Mouse (Mus musculus) myocyte (in vitro differentiated cells): Measurements from ENCODE around the gene Golph3l. TPM values are rescaled to one million over a fixed set of nuclear protein-coding genes. Genes with fewer than 3 reads are reported as not detected.
"Not testable (repeated sequence)": the region's sequence is repeated elsewhere in the genome, so short reads cannot be mapped to it uniquely, and the experiment has no call there.

Experiments
- H3K27me3 ChIP-seq: one replicate; pipeline ENCODE4 v1.6.1; 2011; ENCODE audit not compliant: control insufficient read depth, insufficient read depth, insufficient read length
- H3K36me3 ChIP-seq: one replicate; pipeline ENCODE4 v1.6.1; 2011; ENCODE audit not compliant: control insufficient read depth, insufficient read depth
- H3K4me2 ChIP-seq: one replicate; pipeline ENCODE4 v1.6.1; 2011; ENCODE audit warnings: low read depth, control low read depth
- H3K4me3 ChIP-seq: one replicate; pipeline ENCODE4 v1.5.1; 2011; ENCODE audit warnings: mild to moderate bottlenecking, control low read depth, moderate library complexity
- H3K79me2 ChIP-seq: one replicate; pipeline ENCODE4 v1.6.1; 2011; ENCODE audit not compliant: control insufficient read depth, insufficient read depth
- H3ac ChIP-seq: one replicate; pipeline ENCODE4 v1.6.1; 2011; ENCODE audit not compliant: control insufficient read depth, insufficient read length
- CEBPB ChIP-seq: IDR thresholded peaks from 2 replicates; pipeline ENCODE4 v1.6.1; 2011; ENCODE audit warnings: mild to moderate bottlenecking, moderate library complexity; ENCODE audit not compliant: poor library complexity, insufficient read depth, severe bottlenecking
- E2F4 ChIP-seq: IDR thresholded peaks from one replicate; pipeline ENCODE4 v1.6.1; 2011; ENCODE audit warnings: mild to moderate bottlenecking, control low read depth, moderate library complexity; ENCODE audit not compliant: insufficient read depth
- MAX ChIP-seq: IDR thresholded peaks from one replicate; pipeline ENCODE4 v1.6.1; 2011; ENCODE audit warnings: low read depth, mild to moderate bottlenecking, control low read depth
- MYOD1 ChIP-seq, 3 experiments: IDR thresholded peaks; one replicate each; pipeline ENCODE4 v1.6.1; 2011; ENCODE audit warnings: control low read depth in 2 of 3, low read depth in 2 of 3, mild to moderate bottlenecking in 2 of 3, moderate library complexity in 1 of 3; ENCODE audit not compliant: insufficient read length in 2 of 3, control insufficient read depth in 1 of 3
- MYOG ChIP-seq, 3 experiments: IDR thresholded peaks; one replicate each; pipeline ENCODE4 v1.6.1; 2011; ENCODE audit warnings: control low read depth in 2 of 3, low read depth in 2 of 3, mild to moderate bottlenecking in 2 of 3; ENCODE audit not compliant: insufficient read length in 2 of 3, control insufficient read depth in 1 of 3, insufficient read depth in 1 of 3
- POLR2A ChIP-seq: IDR thresholded peaks from one replicate; pipeline ENCODE4 v1.6.1; 2011; ENCODE audit warnings: low read depth, mild to moderate bottlenecking, control low read depth, moderate library complexity; ENCODE audit not compliant: insufficient read length
- POLR2AphosphoS2 ChIP-seq: IDR thresholded peaks from one replicate; pipeline ENCODE4 v1.6.1; 2011; ENCODE audit warnings: low read depth, control low read depth; ENCODE audit not compliant: insufficient read length
- REST ChIP-seq: IDR thresholded peaks from one replicate; pipeline ENCODE4 v1.6.1; 2011; ENCODE audit warnings: mild to moderate bottlenecking, control low read depth, moderate library complexity; ENCODE audit not compliant: insufficient read depth, insufficient read length
- SRF ChIP-seq: IDR thresholded peaks from one replicate; pipeline ENCODE4 v1.6.1; 2011; ENCODE audit warnings: low read depth; ENCODE audit not compliant: control insufficient read depth, insufficient read length
- TCF12 ChIP-seq: IDR thresholded peaks from one replicate; pipeline ENCODE4 v1.6.1; 2011; ENCODE audit warnings: mild to moderate bottlenecking, control low read depth; ENCODE audit not compliant: poor library complexity, insufficient read depth, severe bottlenecking
- TCF3 ChIP-seq: IDR thresholded peaks from one replicate; pipeline ENCODE4 v1.6.1; 2011; ENCODE audit warnings: low read depth, control low read depth; ENCODE audit not compliant: insufficient read length
- USF1 ChIP-seq: IDR thresholded peaks from one replicate; pipeline ENCODE4 v1.6.1; 2011; ENCODE audit warnings: low read depth, mild to moderate bottlenecking, control low read depth, moderate library complexity
- polyA plus RNA-seq: library from polyadenylated mRNA; unstranded; fragments of >200 nt; fragmentation: generic; extraction: Trizol; gene quantifications from one replicate; pipeline ENCODE4 v1.2.1, GENCODE M21; 2012; ENCODE audit warnings: missing spikeins

The Golph3l gene
- polyA plus RNA-seq, 1 experiment: 4.4 TPM

GRCm38 (mm10) chr3:95652204-95652811 lies 63.6 kb downstream of the Golph3l start:
- no peak overlapping the region for H3K4me2 ChIP-seq
- TF ChIP-seq MAX: no peak
- no peak for TF ChIP-seq POLR2AphosphoS2
- TF ChIP-seq E2F4: no peak
- TF ChIP-seq SRF: no peak
- no peaks in the 10 kb centered on the region for H3K27me3 ChIP-seq

GRCm38 (mm10) chr3:95652871-95653270 lies 64.1 kb downstream of the Golph3l start:
- TF ChIP-seq E2F4: no peak
- TF ChIP-seq TCF3: no peak
- TF ChIP-seq SRF: no peak
- TF ChIP-seq POLR2A: no peak
- TF ChIP-seq CEBPB: no peak
- TF ChIP-seq TCF12: no peak
- no peak for TF ChIP-seq MYOD1 (IDR thresholded peaks at IDR 0.05; ENCODE audit: control insufficient read depth in 1 of 3, insufficient read length in 2 of 3, low read depth in 2 of 3)
- no peak for TF ChIP-seq POLR2AphosphoS2
- no peak for TF ChIP-seq REST
- no peak for TF ChIP-seq USF1
- TF ChIP-seq MYOG (IDR thresholded peaks at IDR 0.05; ENCODE audit: control insufficient read depth in 1 of 3, insufficient read depth in 1 of 3, insufficient read length in 2 of 3, low read depth in 2 of 3): no peak
- no peak for TF ChIP-seq MAX
- no peaks in the 10 kb centered on the region for H3K27me3 ChIP-seq
- H3K79me2 ChIP-seq: peaks cover 6% of the 10 kb centered on the region
- H3K4me3 ChIP-seq: no peak overlapping the region
- H3ac ChIP-seq: no peak overlapping the region
- no peaks in the 10 kb centered on the region for H3K36me3 ChIP-seq
- no peak overlapping the region for H3K4me2 ChIP-seq

More at GRCm38 (mm10) chr3:95652204-95652811, 63.6 kb downstream of the Golph3l start:
- H3K36me3 ChIP-seq: no peaks in the 10 kb centered on the region
- no peak overlapping the region for H3ac ChIP-seq
- no peak overlapping the region for H3K4me3 ChIP-seq
- H3K79me2 ChIP-seq: peaks cover under 1% of the 10 kb centered on the region

- no peak for TF ChIP-seq SRF
- no peak for TF ChIP-seq POLR2AphosphoS2
- TF ChIP-seq CEBPB: no peak
- no peak for TF ChIP-seq MYOD1 (IDR thresholded peaks at IDR 0.05; ENCODE audit: control insufficient read depth in 1 of 3, insufficient read length in 2 of 3, low read depth in 2 of 3)
- no peak for TF ChIP-seq E2F4
- TF ChIP-seq TCF12: no peak
- no peak for TF ChIP-seq TCF3
- no peak for TF ChIP-seq MYOG (IDR thresholded peaks at IDR 0.05; ENCODE audit: control insufficient read depth in 1 of 3, insufficient read depth in 1 of 3, insufficient read length in 2 of 3, low read depth in 2 of 3)
- TF ChIP-seq MAX: no peak
- no peak for TF ChIP-seq POLR2A
- TF ChIP-seq USF1: no peak
- TF ChIP-seq REST: no peak
- peaks cover 11% of the 10 kb centered on the region for H3K79me2 ChIP-seq
- no peak overlapping the region for H3ac ChIP-seq
- H3K4me2 ChIP-seq: no peak overlapping the region
- no peaks in the 10 kb centered on the region for H3K36me3 ChIP-seq
- H3K4me3 ChIP-seq: no peak overlapping the region
- H3K27me3 ChIP-seq: no peaks in the 10 kb centered on the region
Measured at GRCm38 (mm10) chr3:95653473-95654034, 64.8 kb downstream of the Golph3l start.

- not testable (repeated sequence) for H3K36me3 ChIP-seq, H3K4me2 ChIP-seq, H3K27me3 ChIP-seq, H3K4me3 ChIP-seq, H3ac ChIP-seq
- peaks cover 15% of the 10 kb centered on the region for H3K79me2 ChIP-seq
Measured at GRCm38 (mm10) chr3:95654371-95654770, 65.6 kb downstream of the Golph3l start.

- no peak overlapping the region for H3ac ChIP-seq
- peaks cover 26% of the 10 kb centered on the region for H3K79me2 ChIP-seq
- no peak overlapping the region for H3K4me3 ChIP-seq
- TF ChIP-seq CEBPB (no peak), POLR2A (no peak), E2F4 (no peak), TCF3 (no peak), MYOD1 (IDR thresholded peaks at IDR 0.05; ENCODE audit: control insufficient read depth in 1 of 3, insufficient read length in 2 of 3, low read depth in 2 of 3) (no peak), USF1 (no peak), MYOG (IDR thresholded peaks at IDR 0.05; ENCODE audit: control insufficient read depth in 1 of 3, insufficient read depth in 1 of 3, insufficient read length in 2 of 3, low read depth in 2 of 3) (no peak), MAX (no peak), SRF (no peak), TCF12 (no peak), REST (no peak), POLR2AphosphoS2 (no peak)
- H3K4me2 ChIP-seq: no peak overlapping the region
- no peaks in the 10 kb centered on the region for H3K27me3 ChIP-seq
- peaks cover 9% of the 10 kb centered on the region for H3K36me3 ChIP-seq
Measured at GRCm38 (mm10) chr3:95655437-95655836, 66.7 kb downstream of the Golph3l start.
